Mouse (Mus musculus) layer of hippocampus, postnatal 14 days (tissue): Measurements from ENCODE around the gene Tekt4. TPM values are rescaled to one million over a fixed set of nuclear protein-coding genes. Genes with fewer than 3 reads are reported as not detected.

Experiments
- DNase-seq, 2 experiments: peaks; one replicate each; pipeline ENCODE4 v3.0.0; 2021 to 2022; ENCODE audit warnings: low spot score in 2 of 2, mixed read lengths in 1 of 2
- total RNA-seq, 2 experiments: library from RNA; stranded (reverse); gene quantifications; 2 replicates each; pipeline ENCODE4 v1.2.3; 2021

Gene Tekt4
- total RNA-seq, 2 experiments from 2014 or later, result 3.3 to 4.6 TPM

GRCm38 (mm10) chr17:25432433-25433181, 21.8 kb upstream of the Tekt4 start:
- DNase-seq, result no peak

- DNase-seq, result no peak
Measured at GRCm38 (mm10) chr17:25433223-25433616, 21.2 kb upstream of the Tekt4 start.

- peak; percentile 79 to 84 for DNase-seq
Measured at GRCm38 (mm10) chr17:25433617-25434606, 20.5 kb upstream of the Tekt4 start, which contains the start of gene Cacna1h. Gene Cacna1h (minus strand): TSS chr17:25433783.

GRCm38 (mm10) chr17:25441417-25441816, 13.0 kb upstream of the Tekt4 start:
- no peak for DNase-seq

- no peak for DNase-seq
Measured at GRCm38 (mm10) chr17:25442889-25443288, 11.5 kb upstream of the Tekt4 start.

GRCm38 (mm10) chr17:25445074-25445473, 9.3 kb upstream of the Tekt4 start:
- DNase-seq, result no peak

GRCm38 (mm10) chr17:25445841-25446240, 8.6 kb upstream of the Tekt4 start:
- DNase-seq, result no peak

GRCm38 (mm10) chr17:25447865-25448264, 6.5 kb upstream of the Tekt4 start:
- DNase-seq, result no peak

- DNase-seq, result no peak
Measured at GRCm38 (mm10) chr17:25450329-25450728, 4.1 kb upstream of the Tekt4 start.

GRCm38 (mm10) chr17:25452246-25452965, 2.0 kb upstream of the Tekt4 start:
- DNase-seq, result no peak

GRCm38 (mm10) chr17:25456540-25456939, 2.1 kb downstream of the Tekt4 start:
- peak; percentile 69 to 78 for DNase-seq

GRCm38 (mm10) chr17:25462236-25462875, 7.9 kb downstream of the Tekt4 start:
- DNase-seq, result no peak

- DNase-seq, result no peak
Measured at GRCm38 (mm10) chr17:25463326-25463945, 9.0 kb downstream of the Tekt4 start.

GRCm38 (mm10) chr17:25464091-25464490, 9.7 kb downstream of the Tekt4 start:
- no peak for DNase-seq

- no peak for DNase-seq
Measured at GRCm38 (mm10) chr17:25466257-25466656, 11.8 kb downstream of the Tekt4 start.

GRCm38 (mm10) chr17:25467781-25468180, 13.4 kb downstream of the Tekt4 start:
- no peak for DNase-seq

- no peak for DNase-seq
Measured at GRCm38 (mm10) chr17:25468301-25468700, 13.9 kb downstream of the Tekt4 start.

- peak; percentile 70 to 82 for DNase-seq
Measured at GRCm38 (mm10) chr17:25469798-25470197, 15.4 kb downstream of the Tekt4 start.

- peak in 1 of 2 experiments; percentile 58 for DNase-seq
Measured at GRCm38 (mm10) chr17:25471418-25471817, 17.0 kb downstream of the Tekt4 start.

- DNase-seq, result no peak
Measured at GRCm38 (mm10) chr17:25472044-25472443, 17.6 kb downstream of the Tekt4 start.
